Mouse (Mus musculus): Measurements from ENCODE around the gene Por. TPM values are rescaled to one million over a fixed set of nuclear protein-coding genes. Genes with fewer than 3 reads are reported as not detected.
A peak's percentile ranks its signal among the peaks of the same experiment; 100 is the strongest.

The Por gene
- polyA plus RNA-seq, 1 experiment from 2014 or later: 32.4 TPM

DNA sequence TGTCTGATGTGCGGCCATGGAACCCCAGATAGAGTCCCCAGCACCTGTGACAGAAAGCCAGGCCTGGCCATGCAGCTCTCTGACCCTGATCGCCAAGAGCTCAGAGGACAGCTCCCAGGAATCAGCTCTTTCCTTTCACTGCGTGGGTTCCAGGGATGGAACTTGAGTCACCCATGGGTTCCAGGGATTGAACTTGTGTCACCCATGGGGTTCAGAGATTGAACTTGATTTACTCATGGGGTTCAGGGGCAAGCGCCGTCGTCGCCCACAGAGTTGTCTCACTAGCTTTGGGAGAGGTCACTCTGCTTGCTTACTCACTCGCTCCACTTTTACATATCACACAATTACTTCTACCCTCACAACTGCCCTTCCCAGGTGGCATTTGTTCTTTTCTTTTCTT is 51.2 kb downstream of the Por start:
- H3K4me2 ChIP-seq: no peak overlapping the region
- H3K9me3 ChIP-seq (replicated peaks; ENCODE audit: control insufficient read depth, low read length): no peaks in the 10 kb centered on the region
- 87% methylated on average over 8 of the region's 8 CpGs for WGBS (ENCODE audit: insufficient replicate concordance)
- H3K9ac ChIP-seq (ENCODE audit: low read depth, low read length): no peak overlapping the region
- H3K4me1 ChIP-seq (ENCODE audit: control insufficient read depth, insufficient read depth, low read length): peaks cover 27% of the 10 kb centered on the region
- H3K27ac ChIP-seq (ENCODE audit: low read depth, low read length): no peak overlapping the region
- ATAC-seq (replicated peaks; ENCODE audit: insufficient number of reproducible peaks, low FRiP score, low TSS enrichment): no peak
- no peaks in the 10 kb centered on the region for H3K27me3 ChIP-seq (ENCODE audit: control insufficient read depth, insufficient read depth, low read length)
- H3K4me3 ChIP-seq (ENCODE audit: low read depth, low read length): no peak overlapping the region
- H3K36me3 ChIP-seq (ENCODE audit: control insufficient read depth, insufficient read depth, low read length): no peaks in the 10 kb centered on the region

DNA sequence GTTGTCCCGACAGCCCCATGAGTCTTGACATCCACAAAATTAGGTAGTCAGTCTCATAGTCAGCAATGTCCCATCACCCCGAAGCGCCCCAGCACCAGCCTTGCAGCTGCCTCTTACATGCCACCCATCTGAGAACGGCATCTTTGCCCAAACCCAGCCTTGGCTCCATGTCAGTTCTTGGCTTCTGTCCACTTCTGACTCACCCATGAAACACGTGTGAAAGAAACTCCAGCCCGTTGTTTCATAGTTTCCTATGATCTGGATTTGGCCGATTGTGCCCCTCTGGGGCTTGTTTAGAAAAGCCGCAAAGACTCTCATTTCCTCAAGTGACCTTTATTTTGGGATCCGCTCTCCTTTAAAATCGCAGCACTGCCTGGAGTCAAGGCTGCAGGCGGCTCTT is 52.3 kb downstream of the Por start:
- no peaks in the 10 kb centered on the region for H3K9me3 ChIP-seq (replicated peaks; ENCODE audit: control insufficient read depth, low read length)
- H3K36me3 ChIP-seq (ENCODE audit: control insufficient read depth, insufficient read depth, low read length): no peaks in the 10 kb centered on the region
- no peak overlapping the region for H3K9ac ChIP-seq (ENCODE audit: low read depth, low read length)
- no peak overlapping the region for H3K4me2 ChIP-seq
- H3K27ac ChIP-seq (ENCODE audit: low read depth, low read length): no peak overlapping the region
- 73% methylated on average over 11 of the region's 11 CpGs for WGBS (ENCODE audit: insufficient replicate concordance)
- peaks cover 35% of the 10 kb centered on the region for H3K4me1 ChIP-seq (ENCODE audit: control insufficient read depth, insufficient read depth, low read length)
- H3K27me3 ChIP-seq (ENCODE audit: control insufficient read depth, insufficient read depth, low read length): no peaks in the 10 kb centered on the region
- ATAC-seq (replicated peaks; ENCODE audit: insufficient number of reproducible peaks, low FRiP score, low TSS enrichment): no peak
- no peak overlapping the region for H3K4me3 ChIP-seq (ENCODE audit: low read depth, low read length)

DNA sequence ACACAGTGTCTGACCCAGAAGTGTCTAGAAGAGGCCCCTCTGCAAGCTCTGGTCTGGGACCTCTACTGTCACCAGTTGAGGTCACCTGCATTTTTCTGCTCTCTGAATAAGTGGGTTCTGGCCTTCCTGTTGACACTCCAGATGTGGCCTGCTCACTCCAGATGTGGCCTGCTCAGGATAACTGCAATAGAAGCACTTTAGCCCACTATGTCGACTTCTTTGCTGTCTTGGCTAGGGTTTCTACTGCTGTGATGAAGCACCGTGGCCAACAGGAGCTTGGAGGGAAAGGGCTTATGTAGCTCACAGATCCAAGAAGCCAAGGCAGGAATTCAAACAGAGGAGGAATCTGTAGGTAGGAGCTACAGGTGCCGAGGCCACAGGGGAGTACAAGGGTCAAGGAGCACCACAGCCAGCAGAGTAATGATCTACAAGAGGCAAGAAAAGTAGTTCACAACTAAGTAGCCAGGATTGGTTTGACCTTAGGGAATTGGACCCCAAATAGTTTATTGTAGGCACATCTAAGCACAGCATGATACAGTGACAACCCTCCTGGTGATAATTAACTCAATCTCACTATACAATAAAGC is 53.4 kb downstream of the Por start:
- H3K4me1 ChIP-seq (ENCODE audit: control insufficient read depth, insufficient read depth, low read length): peaks cover 36% of the 10 kb centered on the region
- no peak overlapping the region for H3K9ac ChIP-seq (ENCODE audit: low read depth, low read length)
- ATAC-seq (replicated peaks; ENCODE audit: insufficient number of reproducible peaks, low FRiP score, low TSS enrichment): no peak
- no peak overlapping the region for H3K27ac ChIP-seq (ENCODE audit: low read depth, low read length)
- 60% methylated on average over 3 of the region's 3 CpGs for WGBS (ENCODE audit: insufficient replicate concordance)
- H3K27me3 ChIP-seq (ENCODE audit: control insufficient read depth, insufficient read depth, low read length): no peaks in the 10 kb centered on the region
- no peak overlapping the region for H3K4me3 ChIP-seq (ENCODE audit: low read depth, low read length)
- no peaks in the 10 kb centered on the region for H3K9me3 ChIP-seq (replicated peaks; ENCODE audit: control insufficient read depth, low read length)
- no peak overlapping the region for H3K4me2 ChIP-seq
- no peaks in the 10 kb centered on the region for H3K36me3 ChIP-seq (ENCODE audit: control insufficient read depth, insufficient read depth, low read length)

DNA sequence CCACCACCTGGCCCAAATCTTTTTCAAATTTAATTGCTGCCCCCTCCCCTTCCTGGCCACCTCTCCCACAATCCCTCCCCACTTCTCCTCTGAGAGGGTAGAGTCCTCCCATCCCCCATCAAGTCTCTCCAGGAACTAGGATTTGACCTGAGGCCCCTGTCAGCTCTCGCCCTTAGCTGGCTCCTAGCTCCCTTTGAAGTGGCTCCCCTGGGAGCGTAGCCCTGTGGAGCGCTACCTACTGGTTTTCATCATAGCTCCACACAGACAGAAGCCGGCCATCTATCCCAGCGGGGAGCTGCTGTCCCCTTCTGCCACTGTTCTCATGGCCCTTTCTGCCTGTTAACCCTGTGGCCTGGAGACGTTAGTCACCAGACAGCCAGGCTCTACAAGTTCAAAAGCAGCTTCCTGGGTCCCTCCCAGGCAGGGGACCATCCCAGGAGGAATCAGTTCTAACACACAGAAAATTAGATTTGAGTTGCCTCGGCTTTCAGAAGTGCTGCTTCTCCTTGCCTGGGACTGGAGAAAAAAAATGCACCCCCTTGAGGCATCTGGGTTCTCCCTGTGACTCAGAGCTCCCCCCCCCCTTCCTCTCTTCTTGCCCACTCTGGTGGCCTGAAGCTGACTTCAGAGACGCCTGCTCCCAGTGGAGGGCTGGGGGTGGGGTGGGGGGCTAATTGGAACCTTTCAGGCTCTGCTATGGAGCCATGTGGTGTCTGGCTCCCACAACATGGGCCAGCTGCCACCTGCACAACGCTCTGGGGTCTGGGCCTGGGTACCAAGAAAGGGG is 54.9 kb downstream of the Por start:
- H3K9ac ChIP-seq (ENCODE audit: low read depth, low read length): no peak overlapping the region
- H3K27ac ChIP-seq (ENCODE audit: low read depth, low read length): peak overlapping the region; percentile 69
- H3K36me3 ChIP-seq (ENCODE audit: control insufficient read depth, insufficient read depth, low read length): peaks cover 2% of the 10 kb centered on the region; the same call in 1 of the 2 replicates
- H3K9me3 ChIP-seq (replicated peaks; ENCODE audit: control insufficient read depth, low read length): no peaks in the 10 kb centered on the region
- H3K27me3 ChIP-seq (ENCODE audit: control insufficient read depth, insufficient read depth, low read length): no peaks in the 10 kb centered on the region
- no peak overlapping the region for H3K4me3 ChIP-seq (ENCODE audit: low read depth, low read length)
- 17% methylated on average over 9 of the region's 9 CpGs for whole genome bisulfite sequencing (ENCODE audit: insufficient replicate concordance)
- no peak overlapping the region for H3K4me2 ChIP-seq
- ATAC-seq (replicated peaks; ENCODE audit: insufficient number of reproducible peaks, low FRiP score, low TSS enrichment): no peak
- peaks cover 36% of the 10 kb centered on the region for H3K4me1 ChIP-seq (ENCODE audit: control insufficient read depth, insufficient read depth, low read length)

- 22% methylated on average over 8 of the region's 8 CpGs for WGBS (ENCODE audit: insufficient replicate concordance)
- ATAC-seq (replicated peaks; ENCODE audit: insufficient number of reproducible peaks, low FRiP score, low TSS enrichment): no peak
- 0 out of 2 replicates have a peak overlapping the region, but pooled peaks have one; percentile 40 for H3K9ac ChIP-seq (ENCODE audit: low read depth, low read length)
- peaks cover 36% of the 10 kb centered on the region for H3K4me1 ChIP-seq (ENCODE audit: control insufficient read depth, insufficient read depth, low read length)
- H3K9me3 ChIP-seq (replicated peaks; ENCODE audit: control insufficient read depth, low read length): no peaks in the 10 kb centered on the region
- H3K27me3 ChIP-seq (ENCODE audit: control insufficient read depth, insufficient read depth, low read length): no peaks in the 10 kb centered on the region
- no peak overlapping the region for H3K4me3 ChIP-seq (ENCODE audit: low read depth, low read length)
- H3K4me2 ChIP-seq: peak overlapping the region; percentile 29
- peaks cover 8% of the 10 kb centered on the region; the same call in 1 of the 2 replicates for H3K36me3 ChIP-seq (ENCODE audit: control insufficient read depth, insufficient read depth, low read length)
- H3K27ac ChIP-seq (ENCODE audit: low read depth, low read length): peak overlapping the region; percentile 69; the same call in 1 of the 2 replicates
Observed at GRCm38 (mm10) chr5:135725391-135725841, 55.6 kb downstream of the Por start.

DNA sequence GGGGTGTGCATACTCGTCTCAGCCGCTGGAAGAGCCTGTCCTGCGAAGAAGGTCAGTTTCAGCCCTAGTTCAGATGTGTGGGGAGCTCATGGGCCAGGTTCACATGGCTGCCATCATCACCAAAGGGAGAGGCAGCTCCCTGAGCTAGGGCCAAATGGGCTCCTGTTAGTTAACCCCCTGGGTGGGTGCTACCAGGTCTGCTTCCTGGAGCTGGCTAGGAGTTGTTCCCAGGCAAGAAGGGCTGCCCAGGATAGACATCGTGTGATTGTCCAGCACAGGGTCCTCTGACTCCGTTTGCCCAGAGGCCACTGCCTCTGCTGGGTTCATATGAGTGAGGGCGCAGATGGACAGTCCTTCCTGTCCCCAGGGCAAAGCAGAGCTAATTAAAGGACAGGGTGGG is 56.2 kb downstream of the Por start:
- ATAC-seq (replicated peaks; ENCODE audit: insufficient number of reproducible peaks, low FRiP score, low TSS enrichment): 0 out of 2 replicates have a peak, but pooled peaks have one; percentile 20
- Histone ChIP-seq H3K4me1 (ENCODE audit: control insufficient read depth, insufficient read depth, low read length) (peaks cover 36% of the 10 kb centered on the region), H3K4me3 (ENCODE audit: low read depth, low read length) (no peak overlapping the region)

GRCm38 (mm10) chr5:135726641-135727346 is 57.0 kb downstream of the Por start:
- H3K9me3 ChIP-seq (replicated peaks; ENCODE audit: control insufficient read depth, low read length): no peaks in the 10 kb centered on the region
- H3K4me1 ChIP-seq (ENCODE audit: control insufficient read depth, insufficient read depth, low read length): peaks cover 36% of the 10 kb centered on the region
- no peaks in the 10 kb centered on the region for H3K27me3 ChIP-seq (ENCODE audit: control insufficient read depth, insufficient read depth, low read length)
- 0 out of 2 replicates have a peak overlapping the region, but pooled peaks have one; percentile 3 for H3K27ac ChIP-seq (ENCODE audit: low read depth, low read length)
- H3K4me3 ChIP-seq (ENCODE audit: low read depth, low read length): no peak overlapping the region
- H3K36me3 ChIP-seq (ENCODE audit: control insufficient read depth, insufficient read depth, low read length): peaks cover 21% of the 10 kb centered on the region
- no peak overlapping the region; the same call in 1 of the 2 replicates for H3K9ac ChIP-seq (ENCODE audit: low read depth, low read length)
- WGBS (ENCODE audit: insufficient replicate concordance): 59% methylated on average over 2 of the region's 2 CpGs
- no peak for ATAC-seq (replicated peaks; ENCODE audit: insufficient number of reproducible peaks, low FRiP score, low TSS enrichment)
- no peak overlapping the region for H3K4me2 ChIP-seq

More for the DNA sequence above, 56.2 kb downstream of the Por start:
- H3K9ac ChIP-seq (ENCODE audit: low read depth, low read length): peak overlapping the region; percentile 40; the same call in 1 of the 2 replicates
- peak overlapping the region; percentile 29 for H3K4me2 ChIP-seq
- H3K27ac ChIP-seq (ENCODE audit: low read depth, low read length): no peak overlapping the region
- peaks cover 14% of the 10 kb centered on the region for H3K36me3 ChIP-seq (ENCODE audit: control insufficient read depth, insufficient read depth, low read length)
- WGBS (ENCODE audit: insufficient replicate concordance): 46% methylated on average over 6 of the region's 6 CpGs
- no peaks in the 10 kb centered on the region for H3K27me3 ChIP-seq (ENCODE audit: control insufficient read depth, insufficient read depth, low read length)
- H3K9me3 ChIP-seq (replicated peaks; ENCODE audit: control insufficient read depth, low read length): no peaks in the 10 kb centered on the region

- no peak overlapping the region for H3K4me2 ChIP-seq
- no peaks in the 10 kb centered on the region for H3K27me3 ChIP-seq (ENCODE audit: control insufficient read depth, insufficient read depth, low read length)
- H3K9me3 ChIP-seq (replicated peaks; ENCODE audit: control insufficient read depth, low read length): no peaks in the 10 kb centered on the region
- H3K9ac ChIP-seq (ENCODE audit: low read depth, low read length): no peak overlapping the region
- no peak overlapping the region for H3K4me3 ChIP-seq (ENCODE audit: low read depth, low read length)
- no peak for ATAC-seq (replicated peaks; ENCODE audit: insufficient number of reproducible peaks, low FRiP score, low TSS enrichment)
- 86% methylated on average over 9 of the region's 9 CpGs for WGBS (ENCODE audit: insufficient replicate concordance)
- H3K4me1 ChIP-seq (ENCODE audit: control insufficient read depth, insufficient read depth, low read length): peaks cover 32% of the 10 kb centered on the region
- no peak overlapping the region for H3K27ac ChIP-seq (ENCODE audit: low read depth, low read length)
- peaks cover 28% of the 10 kb centered on the region for H3K36me3 ChIP-seq (ENCODE audit: control insufficient read depth, insufficient read depth, low read length)
Observed at GRCm38 (mm10) chr5:135727871-135728270, 58.0 kb downstream of the Por start.

Data from heart, embryonic 11.5 days (tissue).